Mouse (Mus musculus) neutrophil, adult 65 days (primary cell): ENCODE measurements around the gene Lefty1. TPM values are rescaled to one million over a fixed set of nuclear protein-coding genes. Genes with fewer than 3 reads are reported as not detected.

Source experiments
- total RNA-seq: library from RNA; stranded (reverse); gene quantifications from 2 replicates; pipeline ENCODE4 v1.2.4, GENCODE M21; 2023

The Lefty1 gene
- not detected in 2 replicates for total RNA-seq

DNA sequence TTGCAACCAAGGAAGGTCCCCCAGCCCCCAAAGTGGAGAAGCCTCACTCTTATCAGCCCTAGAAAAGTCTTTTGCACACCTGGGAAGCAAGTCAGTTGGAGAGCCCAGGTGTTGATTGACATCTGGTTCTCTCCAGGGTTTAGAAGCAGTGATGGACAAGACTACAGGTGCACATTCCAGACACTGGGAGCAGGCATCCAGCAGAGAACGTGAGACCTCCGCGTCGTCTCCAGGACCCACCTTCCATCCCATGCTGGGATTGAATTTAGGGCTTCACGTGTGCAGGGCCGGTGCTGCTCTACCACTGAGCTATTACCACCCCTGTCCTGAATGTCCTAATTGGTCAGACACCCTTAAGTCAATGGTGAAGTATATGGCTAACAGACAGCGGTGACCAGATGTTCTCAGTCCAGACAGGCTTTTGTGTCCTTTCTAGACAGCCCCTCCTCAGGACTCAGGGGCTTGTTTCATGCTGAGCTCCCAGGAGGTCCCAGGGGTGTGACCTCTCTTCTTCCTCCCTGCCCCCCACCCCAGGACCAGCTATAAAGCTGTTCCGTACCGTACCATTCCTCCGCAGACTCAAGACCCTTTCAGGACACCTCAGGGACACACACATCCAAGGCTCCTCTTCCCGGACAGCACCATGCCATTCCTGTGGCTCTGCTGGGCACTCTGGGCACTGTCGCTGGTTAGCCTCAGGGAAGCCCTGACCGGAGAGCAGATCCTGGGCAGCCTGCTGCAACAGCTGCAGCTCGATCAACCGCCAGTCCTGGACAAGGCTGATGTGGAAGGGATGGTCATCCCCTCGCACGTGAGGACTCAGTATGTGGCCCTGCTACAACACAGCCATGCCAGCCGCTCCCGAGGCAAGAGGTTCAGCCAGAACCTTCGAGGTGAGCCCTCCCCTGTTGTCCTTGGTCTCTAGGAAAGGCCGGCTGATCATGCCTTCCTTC, at the start of gene Lefty1:
TSS of gene Lefty1 (plus strand) at position 556 of the 953 bp plus-strand sequence.

DNA sequence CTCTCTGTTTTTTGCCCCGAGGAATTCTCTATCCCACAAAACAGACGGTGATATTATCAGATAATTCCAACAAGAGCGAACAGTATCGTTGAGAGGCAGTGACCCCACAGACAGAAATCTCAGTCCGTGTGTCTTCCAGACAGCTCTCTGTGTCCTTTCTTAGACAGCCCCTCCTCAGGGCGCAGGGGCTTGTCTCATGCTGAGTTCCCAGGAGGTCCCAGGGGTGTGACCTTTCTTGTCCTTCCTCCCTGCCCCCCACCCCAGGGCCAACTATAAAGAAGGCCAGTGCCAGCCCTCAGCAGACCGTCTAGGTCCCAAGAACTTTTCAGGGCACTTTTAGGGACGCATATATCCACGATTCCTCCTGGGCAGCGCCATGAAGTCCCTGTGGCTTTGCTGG, 42.0 kb upstream of the Lefty1 start, which contains the start of gene Lefty2:
TSS of gene Lefty2 (plus strand) at position 301 of the 400 bp plus-strand sequence.

GRCm38 (mm10) chr1:180904039-180904814, 30.6 kb upstream of the Lefty1 start, which contains the start of gene Pycr2:
Pycr2 (plus strand) TSS chr1:180904293.

GRCm38 (mm10) chr1:180942166-180943031, 7.6 kb downstream of the Lefty1 start, which contains the start of gene Tmem63a:
Tmem63a (plus strand) TSS chr1:180942344.

Other genes with a start within 250 kb of the Lefty1 start
- not detected in 2 replicates for gene Mixl1, start 238.0 kb upstream of the Lefty1 start, total RNA-seq
- 33.0 and 39.6 TPM in 2 replicates for gene Acbd3, start 209.0 kb upstream of the Lefty1 start, total RNA-seq
- gene H3f3a, start 121.1 kb upstream of the Lefty1 start, total RNA-seq: 1,080 and 1,609 TPM in 2 replicates
- 81.2 and 122 TPM in 2 replicates for gene Sde2, start 83.9 kb upstream of the Lefty1 start, total RNA-seq
- not detected in 2 replicates for gene Lefty2, start 41.9 kb upstream of the Lefty1 start, total RNA-seq
- gene Pycr2, start 30.7 kb upstream of the Lefty1 start, total RNA-seq: 11.2 and 13.5 TPM in 2 replicates
- 80.0 and 87.9 TPM in 2 replicates for gene Tmem63a, start 7.3 kb downstream of the Lefty1 start, total RNA-seq
- gene Ephx1, start 85.9 kb downstream of the Lefty1 start, total RNA-seq: 0.44 and 0.52 TPM in 2 replicates
- not detected in 2 replicates for gene 9130409I23Rik, start 116.2 kb downstream of the Lefty1 start, total RNA-seq
- gene Nvl, start 209.2 kb downstream of the Lefty1 start, total RNA-seq: 6.7 and 9.4 TPM in 2 replicates
- 28.2 and 41.0 TPM in 2 replicates for gene Cnih4, start 209.7 kb downstream of the Lefty1 start, total RNA-seq